Mouse (Mus musculus) hindlimb bud, embryonic 11.5 days (tissue): ENCODE measurements at regions not wholly inside any gene's neighbourhood (a gene's known extent, or its start where the extent isn't known, plus 50 kb on each side); places are given as distances from the start of the nearest gene placed in this dataset.

Experiments
- DNase-seq: peaks from one replicate; pipeline ENCODE4 v3.0.0-alpha.2; 2012; ENCODE audit warnings: low read depth, low spot score; ENCODE audit errors: extremely low spot score

- no peak for DNase-seq
Observed at GRCm38 (mm10) chr13:97617511-97618189, 142.8 kb downstream of the Gm10260 start.

- DNase-seq, result no peak
Observed at GRCm38 (mm10) chr13:97616919-97617318, 143.5 kb downstream of the Gm10260 start.

DNA sequence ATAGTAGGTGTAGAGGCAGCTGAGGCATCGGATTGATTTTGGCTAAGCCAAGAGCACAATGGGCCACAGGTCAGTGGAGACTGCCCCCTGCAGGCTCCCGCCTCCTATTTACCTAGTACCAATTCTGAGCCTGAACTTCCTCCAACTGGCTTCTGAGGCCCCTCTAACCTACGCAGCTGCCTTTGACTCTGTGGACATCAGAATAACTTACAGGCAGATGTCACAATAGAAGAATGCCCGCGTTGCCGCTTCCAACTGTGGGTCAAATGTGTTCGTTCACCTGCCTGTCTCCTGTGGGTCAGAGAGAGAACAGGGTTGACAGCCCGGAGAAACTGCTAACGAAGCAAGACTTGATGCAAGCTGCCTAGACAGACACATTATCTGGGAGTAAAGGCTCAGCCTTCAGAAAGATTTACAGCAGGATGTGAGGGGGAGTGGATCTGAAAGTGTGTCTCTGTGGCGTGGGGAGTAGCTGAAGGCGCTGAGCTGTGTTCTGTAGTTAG, 153.2 kb downstream of the Gm10260 start:
- DNase-seq, result no peak

DNA sequence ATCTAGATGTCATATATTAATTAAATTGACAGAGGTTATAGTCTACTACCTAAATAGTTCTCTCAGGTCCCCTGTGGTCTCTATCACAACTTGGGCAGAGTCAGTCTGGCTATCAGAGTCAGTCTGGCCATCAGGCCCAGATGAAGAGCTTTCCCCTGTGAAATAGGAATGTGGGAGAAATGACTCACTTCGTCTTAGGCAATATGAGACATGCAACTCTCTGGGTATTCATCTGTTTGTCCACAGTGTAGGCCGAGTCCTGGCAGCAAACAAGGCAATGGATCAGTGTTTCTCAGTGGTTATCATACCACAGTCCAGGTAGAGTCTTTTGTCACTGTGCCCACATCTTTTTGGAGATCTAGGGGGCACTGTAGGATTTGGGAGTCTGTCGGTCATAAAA, 156.0 kb downstream of the Gm10260 start:
- no peak for DNase-seq

DNA sequence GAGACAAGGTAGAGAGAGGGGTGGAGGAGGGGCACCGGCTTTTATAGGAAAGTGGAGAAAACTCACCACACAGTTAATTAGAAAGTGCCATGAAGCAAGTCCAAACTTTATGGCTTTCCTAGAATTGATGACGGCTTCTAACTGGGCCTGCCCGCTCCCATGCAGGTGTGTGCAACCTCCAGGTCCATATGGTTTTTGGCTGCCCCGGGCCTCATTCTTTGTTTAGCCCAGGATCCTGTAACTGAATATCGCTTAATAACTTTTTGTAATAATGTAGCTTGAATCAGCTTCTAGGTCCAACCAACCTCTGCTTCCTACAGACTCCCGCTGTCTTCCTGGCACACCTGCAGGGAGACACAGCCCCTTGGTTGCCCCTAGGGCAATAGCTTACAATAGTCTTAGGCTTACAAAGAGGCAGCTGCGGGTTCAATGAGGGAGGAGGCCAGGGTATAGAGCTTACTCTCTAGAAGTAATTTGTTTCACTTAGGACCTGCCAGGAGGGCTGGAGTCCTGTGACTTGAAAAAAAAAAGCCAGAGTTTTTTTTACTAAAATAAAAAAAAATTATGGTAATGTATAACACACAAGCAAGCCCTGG, 159.2 kb downstream of the Gm10260 start:
- DNase-seq, result no peak

DNA sequence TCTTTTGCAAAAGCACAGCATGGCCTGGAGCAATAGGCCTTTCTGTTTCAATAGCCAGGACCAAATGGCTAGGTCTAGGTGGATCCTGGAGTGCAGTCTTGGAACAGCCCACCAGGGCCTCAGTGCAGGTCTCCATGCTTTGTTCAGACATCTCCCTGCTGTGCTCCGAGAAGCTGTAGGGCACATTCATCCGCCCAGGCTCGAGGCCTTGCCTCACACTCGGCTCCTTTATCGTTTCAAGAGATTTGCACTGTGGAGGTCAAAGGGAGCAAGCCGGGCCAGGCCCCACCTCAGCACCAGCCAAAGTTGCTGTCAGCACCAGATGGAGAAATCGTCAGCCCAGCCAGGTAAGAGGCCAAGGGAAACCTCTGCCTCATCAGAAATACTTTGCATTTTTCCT, 160.3 kb downstream of the Gm10260 start:
- DNase-seq, result no peak

GRCm38 (mm10) chr13:97598507-97599431, 161.7 kb downstream of the Gm10260 start:
- DNase-seq, result peak; percentile 58

- no peak for DNase-seq
Observed at GRCm38 (mm10) chr13:97594851-97595250, 165.6 kb downstream of the Gm10260 start.

- DNase-seq, result no peak
Observed at GRCm38 (mm10) chr13:97589626-97590025, 170.8 kb downstream of the Gm10260 start.

GRCm38 (mm10) chr13:97588085-97588484, 172.3 kb downstream of the Gm10260 start:
- DNase-seq, result no peak

DNA sequence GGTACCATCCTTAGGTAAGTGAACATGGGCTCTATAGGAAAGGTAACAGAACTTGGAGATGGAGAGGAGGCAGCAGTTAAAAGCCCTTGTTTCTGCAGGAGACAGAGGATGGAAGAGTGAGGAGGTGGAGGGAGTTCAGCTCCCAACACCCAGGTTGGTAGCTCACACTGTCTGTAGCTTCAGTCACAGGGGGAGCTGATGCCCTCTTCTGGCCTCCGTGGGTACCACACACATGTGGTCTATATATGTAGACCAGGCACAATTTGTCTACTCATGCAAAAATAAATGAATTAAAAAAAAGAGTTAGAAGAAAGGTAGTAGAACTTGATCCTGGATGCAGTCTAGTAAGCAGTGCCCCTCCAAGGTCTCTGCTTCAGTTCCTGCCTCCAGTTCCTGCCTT, 173.3 kb downstream of the Gm10260 start:
- DNase-seq, result no peak

- no peak for DNase-seq
Observed at GRCm38 (mm10) chr13:97584045-97584444, 176.4 kb downstream of the Gm10260 start.

GRCm38 (mm10) chr13:97581380-97581779, 179.1 kb downstream of the Gm10260 start:
- DNase-seq, result no peak

GRCm38 (mm10) chr13:97580241-97580874, 180.1 kb downstream of the Gm10260 start:
- DNase-seq, result no peak

DNA sequence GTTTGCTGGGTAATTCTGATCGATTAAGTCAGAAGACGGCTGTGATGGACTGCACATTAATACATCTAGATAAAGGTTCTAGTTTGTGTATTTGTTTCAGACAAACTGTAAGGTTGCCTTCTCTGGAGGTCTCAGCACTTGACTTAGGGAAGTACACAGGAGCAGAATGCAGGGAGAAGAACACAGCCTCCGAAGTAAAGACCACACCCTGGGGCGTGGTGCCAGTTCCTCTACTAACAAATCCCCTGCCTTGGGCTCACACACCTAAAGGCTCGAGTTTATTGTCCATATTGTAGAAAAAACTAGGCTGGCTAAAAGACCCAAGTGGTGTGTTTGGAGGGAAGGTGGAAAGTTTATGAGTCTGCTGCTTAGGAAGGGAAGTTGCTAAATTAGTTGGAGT, 181.8 kb downstream of the Gm10260 start:
- no peak for DNase-seq

GRCm38 (mm10) chr13:97577081-97577785, 183.2 kb downstream of the Gm10260 start:
- DNase-seq, result peak; percentile 73

DNA sequence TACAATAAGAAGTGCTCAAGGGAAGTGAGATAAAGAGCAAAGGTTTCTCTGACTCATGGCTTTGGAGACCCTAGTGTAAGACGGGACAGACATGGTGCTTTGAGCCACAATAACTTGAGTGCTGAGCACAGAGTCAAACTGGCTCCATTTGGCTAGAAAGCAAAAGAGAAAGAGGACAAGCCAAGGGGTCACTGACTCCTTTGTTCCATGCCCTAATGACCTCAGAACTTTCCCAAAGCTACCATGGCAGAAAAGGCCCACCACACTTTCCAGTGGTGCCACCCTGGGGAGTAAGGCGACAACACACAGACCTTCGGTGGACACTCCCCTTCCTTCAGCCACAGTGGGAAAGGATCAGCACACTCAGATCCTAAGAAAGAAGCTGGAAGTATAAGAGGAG, 186.8 kb downstream of the Gm10260 start:
- DNase-seq, result no peak

DNA sequence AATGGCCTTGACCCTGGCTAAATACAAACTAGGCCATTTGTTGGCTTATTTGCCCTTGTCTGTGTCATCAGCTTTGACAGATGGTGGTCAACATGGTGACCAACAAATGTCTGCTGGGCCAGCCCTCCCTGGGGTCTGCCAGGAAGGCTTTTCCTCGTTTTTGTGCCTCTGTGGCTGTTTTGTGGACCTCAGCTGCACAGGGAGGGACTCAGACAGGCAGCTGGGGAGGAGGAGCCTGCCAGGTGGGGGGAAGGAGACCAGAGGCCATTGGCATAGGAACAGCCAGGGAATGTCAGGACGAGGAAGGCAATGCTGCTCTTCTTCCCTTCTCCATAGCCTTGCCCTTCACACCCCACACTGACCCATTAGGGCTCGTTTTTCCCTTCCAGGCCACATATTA, 188.1 kb downstream of the Gm10260 start:
- DNase-seq, result no peak

DNA sequence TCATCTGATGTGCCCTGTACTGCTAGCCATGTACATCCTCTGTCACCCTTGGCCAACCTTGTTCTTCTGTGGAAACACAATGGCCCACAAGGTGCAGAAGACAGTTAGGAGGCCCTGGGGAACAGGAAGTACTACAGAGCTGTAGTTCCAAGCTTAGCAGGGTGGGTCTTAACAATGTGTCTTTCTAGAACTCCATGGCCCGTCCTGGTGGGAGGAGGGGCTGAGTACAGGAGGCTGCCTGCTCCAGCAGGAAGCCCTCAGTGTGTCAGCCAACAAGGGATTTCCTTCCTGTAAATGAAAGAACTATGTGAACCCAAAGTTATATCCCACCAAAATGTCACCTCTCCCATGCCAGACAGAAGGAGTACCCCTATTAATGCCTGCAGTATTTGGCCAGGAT, 190.4 kb downstream of the Gm10260 start:
- no peak for DNase-seq

DNA sequence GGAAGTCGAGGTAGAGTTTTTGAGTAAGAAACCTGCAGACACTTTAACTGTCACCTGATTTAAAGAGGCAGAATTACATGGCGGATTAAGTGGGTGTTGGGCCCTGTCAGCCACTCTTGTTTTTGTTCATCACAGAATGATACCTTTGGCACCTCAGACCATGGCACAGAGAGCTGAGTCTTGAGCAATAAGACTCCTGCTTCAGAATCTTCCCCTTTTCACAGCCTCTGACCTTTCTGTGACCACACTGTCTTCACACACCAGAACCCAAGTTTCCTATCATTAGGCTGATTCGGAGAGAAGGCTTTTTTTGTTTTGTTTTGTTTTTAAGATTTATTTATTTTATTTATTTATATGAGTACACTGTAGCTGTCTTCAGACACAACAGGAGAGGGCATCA, 192.8 kb downstream of the Gm10260 start:
- no peak for DNase-seq

- no peak for DNase-seq
Observed at GRCm38 (mm10) chr13:97566071-97566470, 194.4 kb downstream of the Gm10260 start.
